Mouse (Mus musculus): Measurements from ENCODE around the gene Ift43.

Ift43 gene

DNA sequence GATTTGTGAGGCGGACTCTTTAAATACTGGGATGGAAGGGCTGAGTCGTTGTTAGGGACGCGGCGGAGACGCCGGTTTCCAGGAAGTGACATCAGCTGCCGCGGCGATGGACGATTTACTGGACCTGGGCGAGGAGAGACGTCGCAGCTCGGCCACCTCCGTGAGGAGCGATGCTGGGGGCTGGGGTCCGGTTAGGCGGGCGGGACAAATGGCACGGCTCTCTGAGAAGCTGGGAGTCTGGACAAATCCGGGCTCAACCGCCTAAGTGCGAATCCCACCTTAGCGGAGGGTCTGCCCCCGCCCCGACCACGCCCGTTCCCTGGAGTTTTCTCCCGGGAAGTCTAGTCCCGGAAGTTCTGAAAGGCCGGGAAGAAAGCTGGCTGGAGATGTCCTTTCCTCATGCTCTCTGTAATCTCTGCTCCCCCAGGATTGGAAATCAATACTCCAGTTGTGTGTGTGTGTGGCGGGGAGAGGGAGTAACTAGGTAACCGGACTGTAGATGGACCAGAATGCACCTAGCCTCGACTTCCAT, at the start of gene Ift43:
Ift43 (plus strand) TSS at position 61 of the 532 bp plus-strand sequence.
- DNase-seq (ENCODE audit: low spot score): peak; percentile 79

- no peak for DNase-seq (ENCODE audit: low spot score)
These were observed 46.8 kb upstream of the Ift43 start for GRCm38 (mm10) chr12:86035586-86035985.

GRCm38 (mm10) chr12:86036368-86037166, 45.8 kb upstream of the Ift43 start:
- DNase-seq (ENCODE audit: low spot score): no peak

- no peak for DNase-seq (ENCODE audit: low spot score)
These were observed 45.0 kb upstream of the Ift43 start for GRCm38 (mm10) chr12:86037235-86037921.

DNA sequence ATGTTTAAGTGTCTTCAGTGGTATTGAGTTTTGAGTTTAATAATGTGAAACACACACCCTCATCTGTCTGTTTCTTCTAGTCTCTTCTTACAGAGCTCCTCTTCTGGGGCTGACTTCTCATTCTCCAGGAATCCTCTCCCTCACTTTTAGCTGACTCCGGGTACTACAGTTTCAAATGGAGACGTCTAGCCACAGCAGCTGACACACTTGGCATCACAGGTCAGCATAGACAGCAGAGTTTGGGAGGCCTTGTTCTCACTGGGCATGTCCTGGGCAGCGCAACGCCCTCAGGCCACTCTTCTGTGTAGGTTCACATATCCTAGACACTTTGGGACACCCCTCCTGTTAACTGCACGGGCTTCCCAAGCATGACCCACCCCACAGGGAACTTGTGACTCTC, 43.3 kb upstream of the Ift43 start:
- no peak for DNase-seq (ENCODE audit: low spot score)

- no peak for DNase-seq (ENCODE audit: low spot score)
These were observed 42.6 kb upstream of the Ift43 start for GRCm38 (mm10) chr12:86039751-86040150.

GRCm38 (mm10) chr12:86046141-86046540, 36.2 kb upstream of the Ift43 start:
- DNase-seq (ENCODE audit: low spot score): no peak

- no peak for DNase-seq (ENCODE audit: low spot score)
These were observed 35.6 kb upstream of the Ift43 start for GRCm38 (mm10) chr12:86046776-86047175.

- no peak for DNase-seq (ENCODE audit: low spot score)
These were observed 35.0 kb upstream of the Ift43 start for GRCm38 (mm10) chr12:86047376-86047775.

- no peak for DNase-seq (ENCODE audit: low spot score)
These were observed 32.5 kb upstream of the Ift43 start for GRCm38 (mm10) chr12:86049813-86050212.

DNA sequence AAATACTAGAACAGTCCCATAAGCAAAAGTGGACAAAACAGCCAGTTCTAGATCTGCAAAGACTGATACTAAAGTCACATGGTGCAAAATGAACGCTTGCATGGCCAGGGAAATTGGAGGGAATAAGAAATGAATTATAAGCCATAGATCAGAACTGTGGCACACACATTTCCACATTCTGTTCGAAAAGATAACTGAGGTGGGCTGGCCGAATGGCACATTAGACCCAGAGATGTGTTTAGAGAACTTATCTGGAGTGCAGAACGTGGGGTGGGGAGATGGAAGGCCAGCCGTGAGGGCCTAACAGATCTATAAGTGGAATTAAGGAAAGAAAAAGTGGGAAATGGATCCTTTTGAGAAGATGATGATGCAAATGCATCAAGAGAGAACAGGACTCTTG, 30.9 kb upstream of the Ift43 start:
- DNase-seq (ENCODE audit: low spot score): no peak

DNA sequence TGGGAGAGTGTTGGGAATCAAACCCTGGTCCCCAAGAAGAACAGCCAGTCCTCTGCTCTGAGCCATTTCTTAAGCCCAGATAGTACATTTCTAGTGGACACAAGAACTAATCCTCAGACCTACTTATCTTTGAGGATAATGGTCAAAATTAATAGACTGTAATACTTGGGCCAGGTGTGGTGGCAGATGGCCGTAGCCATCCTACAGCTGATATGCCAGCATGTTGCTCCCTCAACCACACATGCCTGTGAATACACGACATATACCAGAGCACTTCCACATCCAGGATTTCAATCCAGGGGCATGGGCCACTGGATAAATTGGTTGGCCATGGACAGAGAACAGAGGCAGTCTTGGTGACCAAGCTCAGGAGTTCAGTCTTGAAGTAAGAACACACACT, 27.0 kb upstream of the Ift43 start:
- no peak for DNase-seq (ENCODE audit: low spot score)

- DNase-seq (ENCODE audit: low spot score): no peak
These were observed 25.4 kb upstream of the Ift43 start for GRCm38 (mm10) chr12:86056976-86057375.

DNA sequence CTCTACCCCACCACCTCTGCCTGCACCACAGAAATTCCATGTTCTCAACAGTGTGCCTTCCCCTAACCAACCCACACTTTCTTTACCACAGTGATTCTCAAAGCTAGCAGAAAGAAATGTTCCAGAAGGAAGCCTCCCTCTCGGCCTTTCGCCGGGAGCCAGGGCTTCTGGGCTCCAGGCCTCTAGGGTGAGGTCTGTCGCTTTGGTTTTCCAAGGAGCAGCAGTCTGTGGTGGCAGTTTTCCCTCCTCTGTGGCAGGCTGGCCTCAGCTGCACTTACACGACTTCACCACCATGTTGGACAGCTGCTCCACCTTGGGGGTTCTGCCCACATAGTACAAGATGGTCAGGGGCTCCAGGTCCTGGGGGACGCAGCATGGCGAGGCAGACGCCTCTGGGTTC, 24.8 kb upstream of the Ift43 start:
- DNase-seq (ENCODE audit: low spot score): no peak

DNA sequence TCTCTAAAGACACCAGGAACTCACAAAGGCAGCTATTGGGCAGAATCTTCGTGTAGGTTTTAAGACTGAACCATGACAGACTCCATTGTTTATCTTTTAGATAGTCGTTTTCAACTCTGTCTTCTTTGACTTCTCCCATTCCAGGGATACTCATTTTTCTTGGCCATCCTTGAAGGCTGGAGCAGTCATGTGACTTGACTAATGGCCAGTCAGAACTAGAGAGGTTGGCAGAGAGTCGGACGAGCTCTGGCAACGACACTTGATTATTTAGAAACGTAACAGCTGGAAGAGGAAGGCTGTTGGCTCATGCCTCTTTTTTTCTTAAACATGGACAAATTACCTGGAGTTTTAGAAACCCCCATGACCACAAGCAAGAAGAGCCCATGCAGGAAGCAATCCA, 23.0 kb upstream of the Ift43 start:
- no peak for DNase-seq (ENCODE audit: low spot score)

DNA sequence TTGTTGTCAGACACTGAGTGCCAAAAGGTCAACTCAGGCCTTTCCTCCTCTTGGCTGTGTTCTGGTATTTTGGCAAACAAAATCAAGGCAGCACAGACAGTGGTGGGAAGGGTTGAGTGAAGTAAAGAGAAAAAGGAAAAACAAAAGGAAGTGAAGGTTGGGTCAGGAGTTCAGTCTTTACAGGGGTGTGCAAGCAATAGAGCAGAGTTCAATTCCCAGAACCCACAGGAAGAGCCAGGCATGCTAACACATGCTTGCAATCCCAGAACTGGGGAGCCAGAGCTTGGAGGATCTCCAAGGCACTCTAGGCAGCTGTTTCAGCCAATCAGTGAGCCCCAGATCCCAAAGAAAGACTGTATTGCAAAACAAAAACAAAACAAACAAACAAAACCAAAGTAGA, 17.5 kb upstream of the Ift43 start:
- DNase-seq (ENCODE audit: low spot score): no peak

DNA sequence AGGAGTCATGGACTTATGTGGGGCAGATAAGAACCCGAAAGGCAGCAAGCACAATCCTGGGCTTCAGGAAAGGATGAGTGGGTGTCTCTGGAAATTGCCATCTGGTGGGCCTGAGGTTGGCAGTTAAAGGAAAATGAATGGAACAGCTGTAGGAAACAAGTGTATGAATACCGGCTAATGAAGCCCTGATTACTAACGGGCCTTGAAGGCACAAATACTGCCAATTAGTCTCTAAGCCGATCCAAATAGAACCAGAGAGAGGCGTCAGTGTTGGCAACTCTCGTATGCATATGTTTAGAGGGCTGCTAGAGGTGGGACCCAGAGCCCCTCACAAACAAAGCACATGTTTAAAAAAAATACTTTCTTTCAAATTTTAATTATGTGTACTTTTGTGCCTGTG, 10.9 kb upstream of the Ift43 start:
- DNase-seq (ENCODE audit: low spot score): no peak

GRCm38 (mm10) chr12:86074681-86075080, 7.7 kb upstream of the Ift43 start:
- DNase-seq (ENCODE audit: low spot score): no peak

- no peak for DNase-seq (ENCODE audit: low spot score)
These were observed 7.0 kb upstream of the Ift43 start for GRCm38 (mm10) chr12:86075358-86075757.

DNA sequence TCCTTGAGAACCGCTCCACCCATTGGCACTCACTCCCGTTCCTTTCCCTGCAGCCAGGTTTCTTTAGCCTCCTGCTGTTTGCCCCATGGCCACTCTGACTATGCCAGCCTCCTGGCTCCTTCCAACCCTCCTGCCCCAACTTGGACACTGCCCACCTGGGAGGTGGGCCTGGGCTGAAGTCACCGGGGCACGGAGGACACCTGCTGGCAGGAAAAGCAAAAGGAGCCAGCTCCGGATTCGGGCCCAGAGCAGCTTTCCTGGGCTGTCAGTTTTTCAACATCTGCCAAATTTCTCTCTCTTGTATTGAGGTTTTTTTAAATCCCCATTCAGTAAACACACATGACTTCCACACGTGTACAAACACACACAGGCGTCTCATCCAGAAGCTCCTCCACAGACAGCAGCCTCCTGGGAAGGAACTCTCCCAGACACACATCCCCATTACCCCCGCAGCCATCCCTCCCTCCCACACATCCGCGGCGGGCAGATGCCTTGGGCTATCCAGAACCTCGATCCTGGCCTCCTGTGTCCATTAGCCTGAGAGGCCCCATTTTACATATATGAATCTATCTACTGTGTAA, 5.9 kb upstream of the Ift43 start:
- no peak for DNase-seq (ENCODE audit: low spot score)

DNA sequence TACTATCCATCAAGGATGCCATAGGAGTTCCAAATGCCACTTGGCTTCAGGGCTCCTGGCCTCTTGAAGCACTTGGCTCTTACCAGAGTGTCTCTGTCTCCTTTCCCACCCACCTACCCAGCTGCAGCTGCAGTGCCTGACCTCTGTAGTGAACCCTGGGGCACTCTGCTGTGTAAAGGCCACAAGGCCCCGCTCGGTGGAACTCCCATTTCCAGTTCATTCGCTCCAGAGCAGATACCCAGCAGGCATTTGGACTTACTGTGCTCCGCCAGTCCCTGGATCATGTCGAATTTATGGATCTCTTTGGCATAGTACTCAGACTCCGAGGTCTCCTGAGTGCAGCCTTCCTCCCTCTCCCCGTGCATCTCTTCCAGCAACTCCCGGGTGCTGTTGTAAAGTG, 5.0 kb upstream of the Ift43 start:
- DNase-seq (ENCODE audit: low spot score): no peak

DNA sequence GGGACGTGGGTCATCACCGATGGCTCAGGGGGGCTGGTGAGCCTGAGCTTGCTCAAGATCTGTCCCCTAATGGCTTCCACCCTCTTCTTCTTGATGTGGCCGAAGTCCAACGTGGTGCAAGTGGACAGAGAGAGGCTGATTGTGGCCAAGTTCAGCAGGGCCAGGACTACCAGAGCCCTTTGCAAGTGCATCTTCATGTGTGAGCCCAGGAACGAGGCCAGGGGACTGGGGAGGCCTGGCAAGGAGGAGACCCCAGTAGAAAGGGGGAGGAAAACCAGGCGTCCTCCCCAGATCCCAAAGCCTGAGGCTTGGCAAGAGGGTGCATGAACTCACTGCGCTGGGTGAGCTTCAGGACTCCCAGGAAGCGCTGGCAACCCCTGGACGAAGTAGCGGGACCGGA, 4.6 kb upstream of the Ift43 start:
- no peak for DNase-seq (ENCODE audit: low spot score)

DNA sequence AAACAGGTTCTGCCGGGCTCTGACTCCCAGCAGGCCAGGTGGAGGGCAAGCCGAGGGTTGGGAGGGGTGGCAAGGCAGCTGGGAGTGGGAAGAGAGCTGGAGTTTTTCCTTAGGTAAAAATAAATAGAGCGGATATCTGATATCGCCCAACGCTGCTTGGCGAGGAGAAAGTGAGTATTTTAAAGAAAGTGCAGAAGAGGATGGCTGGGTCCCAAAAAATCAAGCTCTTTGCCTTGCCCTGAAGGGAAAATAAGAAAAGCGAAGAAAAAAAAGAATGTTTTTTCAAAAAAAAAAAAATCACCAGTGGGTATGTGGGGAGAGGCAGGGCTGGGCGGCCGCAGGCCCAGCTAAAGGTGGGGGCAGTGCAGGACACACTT, 4.2 kb upstream of the Ift43 start:
- no peak for DNase-seq (ENCODE audit: low spot score)

All from urinary bladder, postnatal 25 days (tissue).